Mouse (Mus musculus) adrenal gland, postnatal 4 days (tissue): ENCODE measurements around the gene Htr1d. TPM values are rescaled to one million over a fixed set of nuclear protein-coding genes. Genes with fewer than 3 reads are reported as not detected.

Experiments
- total RNA-seq, 2 experiments: library from RNA; stranded (reverse); gene quantifications; 2 replicates each; pipeline ENCODE4 v1.2.3; 2021

The Htr1d gene
- total RNA-seq, 2 experiments from 2014 or later, result 0.34 to 0.99 TPM

Other genes with a start within 250 kb of the Htr1d start
- 1 to 10 TPM; 6.0 to 6.1 TPM for gene Asap3, start 217.2 kb upstream of the Htr1d start, total RNA-seq
- 10 to 100 TPM; 10.6 to 13.1 TPM for gene Tcea3, start 175.8 kb upstream of the Htr1d start, total RNA-seq
- 10 to 100 TPM; 39.2 to 41.8 TPM for gene Zfp46, start 138.8 kb upstream of the Htr1d start, total RNA-seq
- gene Hnrnpr, start 112.6 kb upstream of the Htr1d start, total RNA-seq, result 100 to 1,000 TPM; 132 to 134 TPM
- under 1 TPM; 0.40 to 0.50 TPM for gene 6030445D17Rik, start 38.7 kb downstream of the Htr1d start, total RNA-seq
- gene Luzp1, start 46.2 kb downstream of the Htr1d start, total RNA-seq, result 10 to 100 TPM; 35.7 to 39.8 TPM
- 10 to 100 TPM; 71.2 to 72.4 TPM for gene Kdm1a, start 179.2 kb downstream of the Htr1d start, total RNA-seq
- not detected for gene Tex46, start 186.9 kb downstream of the Htr1d start, total RNA-seq
- not detected for gene Lactbl1, start 199.1 kb downstream of the Htr1d start, total RNA-seq